Mouse (Mus musculus) frontal cortex, postnatal 25 days (tissue): ENCODE measurements around the gene R3hdm1.

ENCODE experiments used
- DNase-seq, 2 experiments: peaks; one replicate each; pipeline ENCODE4 v3.0.0; 2022; ENCODE audit warnings: low spot score in 2 of 2

Gene R3hdm1

DNA sequence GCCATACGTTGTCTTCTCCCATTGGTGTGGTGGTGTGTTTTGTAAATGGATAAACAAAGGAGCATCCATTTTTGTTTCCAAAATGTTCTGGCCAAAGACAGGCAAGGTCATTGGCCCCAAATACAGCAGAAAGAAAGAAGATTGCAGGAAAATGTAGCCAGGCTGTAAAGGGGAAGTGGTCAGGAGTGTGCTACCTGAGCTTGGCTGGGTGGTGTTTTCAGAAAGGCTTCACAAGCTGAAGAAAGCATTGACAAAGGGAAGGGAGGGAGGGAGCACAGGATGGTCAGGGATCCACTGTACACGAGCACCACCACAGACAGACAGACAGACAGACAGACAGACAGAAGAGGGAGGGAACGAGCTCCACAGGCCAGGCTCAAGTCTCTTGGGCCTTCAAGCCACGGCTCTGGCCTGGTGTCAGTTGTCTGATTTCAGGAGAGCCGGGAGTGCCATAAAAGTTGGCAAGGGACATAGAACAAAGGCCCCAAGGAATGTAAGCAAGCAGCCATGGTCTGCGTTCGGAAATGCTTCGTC is 181.1 kb downstream of the R3hdm1 start:
- no peak for DNase-seq

GRCm38 (mm10) chr1:128285136-128285535 is 182.0 kb downstream of the R3hdm1 start:
- no peak for DNase-seq
